7 mouse cellular contexts compared by ENCODE assay signal in the genomic region with DNA sequence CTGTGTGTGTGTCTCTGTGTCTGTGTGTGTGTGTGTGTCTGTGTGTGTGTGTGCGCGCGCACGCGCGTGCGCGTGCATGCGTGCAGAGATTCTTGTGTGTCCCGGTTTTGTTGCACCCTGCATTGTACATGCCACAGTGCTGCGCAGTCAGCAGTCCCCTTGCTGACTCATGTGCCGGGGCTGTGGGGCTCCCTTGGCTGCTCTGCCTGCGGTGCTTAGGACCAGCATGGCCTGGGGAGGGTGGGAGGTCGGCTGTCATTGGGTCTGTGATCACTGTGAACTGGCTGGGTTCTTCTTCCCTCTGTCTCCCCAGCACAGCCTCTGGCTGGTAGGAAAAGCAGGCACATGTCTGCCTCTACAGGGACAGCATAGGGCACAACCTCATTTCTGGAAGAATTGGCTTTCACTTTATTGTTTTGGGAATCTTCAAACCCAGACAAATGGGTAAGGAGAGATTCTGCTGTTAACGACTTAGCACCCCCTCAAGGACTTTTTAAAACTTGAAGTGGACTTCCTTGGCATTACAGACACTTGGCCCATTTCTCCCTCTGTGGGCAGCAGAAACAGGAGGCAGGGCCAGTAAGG. TPM values are rescaled to one million over a fixed set of nuclear protein-coding genes. Genes with fewer than 3 reads are reported as not detected.
DNase-seq lines count a peak whose midpoint lies in the region; ATAC-seq and TF ChIP-seq lines count a peak whose summit lies in the region.

No protein-coding gene starts in this region.

- H3K27me3 ChIP-seq in heart, embryonic 14.5 days (ENCODE audit: control insufficient read depth, insufficient read depth, low read length): no peaks in the 10 kb centered on the region
- H3K27me3 ChIP-seq in kidney, postnatal 0 days (ENCODE audit: insufficient read depth, low read length): no peaks in the 10 kb centered on the region
- no peaks in the 10 kb centered on the region for H3K27me3 ChIP-seq in stomach, embryonic 14.5 days (ENCODE audit: control insufficient read depth, insufficient read depth, low read length)

- H3K4me3 ChIP-seq in heart, embryonic 14.5 days (ENCODE audit: control insufficient read depth in 1 of 2, insufficient read depth in 1 of 2, low read depth in 1 of 2, low read length in 2 of 2): peak overlapping the region; percentile 24 to 25
- peak overlapping the region; percentile 15; the same call in 1 of the 2 replicates for H3K4me3 ChIP-seq in kidney, postnatal 0 days (replicated peaks; ENCODE audit: low read depth, low read length)
- peak overlapping the region; percentile 44 for H3K4me3 ChIP-seq in macrophage (ENCODE audit: inconsistent target)
- H3K4me3 ChIP-seq in stomach, embryonic 14.5 days (ENCODE audit: low read depth, low read length): no peak overlapping the region

- peak overlapping the region; percentile 90 to 96 for H3K27ac ChIP-seq in heart, embryonic 14.5 days (replicated peaks in 1 of 2; ENCODE audit: control insufficient read depth in 1 of 2, insufficient read depth in 1 of 2, low read depth in 2 of 2, low read length in 2 of 2)
- H3K27ac ChIP-seq in kidney, postnatal 0 days: peak overlapping the region; percentile 85; the same call in 1 of the 2 replicates
- H3K27ac ChIP-seq in macrophage: peak overlapping the region; percentile 85
- H3K27ac ChIP-seq in stomach, embryonic 14.5 days (ENCODE audit: low read length): peak overlapping the region; percentile 64

- WGBS in heart, embryonic 14.5 days: 59% methylated on average over 15 of the region's 15 CpGs
- WGBS in kidney, postnatal 0 days: 65% methylated on average over 15 of the region's 15 CpGs
- 11% methylated on average over 15 of the region's 15 CpGs for WGBS in macrophage (ENCODE audit: missing documents)
- 63% methylated on average over 15 of the region's 15 CpGs for WGBS in stomach, embryonic 14.5 days

- peak overlapping the region; percentile 58 for H3K9ac ChIP-seq in heart, embryonic 14.5 days (ENCODE audit: low read length)
- H3K9ac ChIP-seq in kidney, postnatal 0 days (ENCODE audit: low read depth, low read length): peak overlapping the region; percentile 14; the same call in 1 of the 2 replicates
- no peak overlapping the region for H3K9ac ChIP-seq in stomach, embryonic 14.5 days (replicated peaks; ENCODE audit: low read depth, low read length)

- no peaks in the 10 kb centered on the region for H3K36me3 ChIP-seq in heart, embryonic 14.5 days (ENCODE audit: control insufficient read depth, insufficient read depth, low read length)
- H3K36me3 ChIP-seq in kidney, postnatal 0 days (ENCODE audit: insufficient read depth, low read length): no peaks in the 10 kb centered on the region
- no peaks in the 10 kb centered on the region for H3K36me3 ChIP-seq in macrophage (ENCODE audit: inconsistent target)
- H3K36me3 ChIP-seq in stomach, embryonic 14.5 days (ENCODE audit: control insufficient read depth, insufficient read depth, low read length): no peaks in the 10 kb centered on the region

- peaks cover 50 to 59% of the 10 kb centered on the region in 2 experiments for H3K4me1 ChIP-seq in heart, embryonic 14.5 days (ENCODE audit: control insufficient read depth in 2 of 2, insufficient read depth in 2 of 2, low read length in 2 of 2)
- peaks cover 23% of the 10 kb centered on the region for H3K4me1 ChIP-seq in kidney, postnatal 0 days (replicated peaks; ENCODE audit: insufficient read depth, low read length)
- peaks cover 22% of the 10 kb centered on the region; the same call in 1 of the 2 replicates for H3K4me1 ChIP-seq in stomach, embryonic 14.5 days (ENCODE audit: control insufficient read depth, insufficient read depth, low read length)

- peak; percentile 17 for DNase-seq in spleen, adult 12 weeks (ENCODE audit: low spot score)
- no peak for DNase-seq in spleen, postnatal 14 days (ENCODE audit: low spot score in 2 of 2)
- peak; percentile 41 for DNase-seq in c-Kit-positive CD71-negative TER-119-negative erythroid progenitor cells, embryonic 14.5 days (ENCODE audit: low read depth)
- DNase-seq in kidney, postnatal 0 days (ENCODE audit: low spot score): no peak

- no peaks in the 10 kb centered on the region for H3K9me3 ChIP-seq in heart, embryonic 14.5 days (ENCODE audit: control insufficient read depth, low read length)
- no peaks in the 10 kb centered on the region for H3K9me3 ChIP-seq in kidney, postnatal 0 days (replicated peaks; ENCODE audit: low read length)
- H3K9me3 ChIP-seq in stomach, embryonic 14.5 days (ENCODE audit: control insufficient read depth, low read depth, low read length): no peaks in the 10 kb centered on the region

- no peaks in the 10 kb centered on the region for H3K79me2 ChIP-seq in macrophage (ENCODE audit: inconsistent target)

- ATAC-seq in heart, embryonic 14.5 days (ENCODE audit: insufficient number of reproducible peaks, insufficient read depth, low FRiP score, low read depth): peak; percentile 58; the same call in 1 of the 2 replicates
- peak; percentile 58; the same call in 1 of the 2 replicates for ATAC-seq in kidney, postnatal 0 days (replicated peaks; ENCODE audit: low FRiP score, low read depth)
- no peak for ATAC-seq in stomach, embryonic 14.5 days (ENCODE audit: insufficient number of reproducible peaks, insufficient read depth, low FRiP score, low read depth)

- H3K4me2 ChIP-seq in heart, embryonic 14.5 days (ENCODE audit: low read length): peak overlapping the region; percentile 66
- H3K4me2 ChIP-seq in kidney, postnatal 0 days (ENCODE audit: low read length): peak overlapping the region; percentile 55
- H3K4me2 ChIP-seq in stomach, embryonic 14.5 days (replicated peaks; ENCODE audit: low read depth, low read length): peak overlapping the region; percentile 39

- TF ChIP-seq CTCF in kidney, postnatal 0 days (IDR thresholded peaks at IDR 0.05; ENCODE audit: low read depth): no peak

RNA-seq across cellular contexts. Expression of a gene that starts 11.2 kb away (rescaled TPM):
- polyA plus RNA-seq in heart, embryonic 14.5 days (2014; fragmentation: Nextera tagmentation; extraction: Ambion mirVana): 7.3 and 8.2 TPM in 2 replicates
- 5.9 and 6.7 TPM in 2 replicates for polyA plus RNA-seq in kidney, postnatal 0 days (2015; fragmentation: Nextera tagmentation; extraction: Ambion mirVana)
- total RNA-seq in macrophage (2018; cell fraction: chromatin; rRNA removed): 10 to 100 TPM in 1 of 26 experiments, 1 to 10 TPM in 11, under 1 TPM in 14; 0.10 to 12.0 (median 0.63) TPM
- total RNA-seq in macrophage (2018; cell fraction: cytosol; rRNA removed): under 1 TPM; 0.07 to 0.73 (median 0.21) TPM
- 1 to 10 TPM in 12 of 26 experiments, under 1 TPM in 14; 0.10 to 5.7 (median 0.79) TPM for total RNA-seq in macrophage (2018; cell fraction: nucleus; rRNA removed)
- 0.06 to 0.94 TPM (median 0.17 TPM) in 3 replicates for polyA plus RNA-seq in macrophage (2018)
- polyA plus RNA-seq in stomach, embryonic 14.5 days (2014; fragmentation: Nextera tagmentation; extraction: Ambion mirVana): 8.4 and 10.0 TPM in 2 replicates

Comparison
In these comparisons a context has a peak if more than half of its experiments do, and no peak if none do; other contexts are left out.
1. DNase-seq: peak in spleen, adult 12 weeks (single experiment) and c-Kit-positive CD71-negative TER-119-negative erythroid progenitor cells, embryonic 14.5 days (single experiment); none in spleen, postnatal 14 days (0 of 2) and kidney, postnatal 0 days (single experiment).
2. Peak in every context shown above with its lines, with median percentiles within 50 percentile points of each other: H3K27ac ChIP-seq and H3K4me2 ChIP-seq.